Mouse (Mus musculus): Measurements from ENCODE around the gene Ccdc159.

Ccdc159 gene

GRCm38 (mm10) chr9:21927208-21927753 is at the start of gene Ccdc159, which contains the start of gene Tmem205:
Gene Ccdc159 (plus strand): TSS chr9:21927471.
Gene Tmem205 (minus strand): TSS chr9:21927556.
- DNase-seq = peak; percentile 90

- no peak for DNase-seq
Measured at GRCm38 (mm10) chr9:21889229-21889628, 38.0 kb upstream of the Ccdc159 start.

- DNase-seq = peak; percentile 67
Measured at GRCm38 (mm10) chr9:21901223-21901820, 25.9 kb upstream of the Ccdc159 start.

GRCm38 (mm10) chr9:21904031-21904430 is 23.2 kb upstream of the Ccdc159 start:
- no peak for DNase-seq

- no peak for DNase-seq
Measured at GRCm38 (mm10) chr9:21908216-21908615, 19.1 kb upstream of the Ccdc159 start.

GRCm38 (mm10) chr9:21909474-21910223 is 17.6 kb upstream of the Ccdc159 start:
- no peak for DNase-seq

- DNase-seq = no peak
Measured at GRCm38 (mm10) chr9:21916851-21917492, 10.3 kb upstream of the Ccdc159 start.

GRCm38 (mm10) chr9:21917493-21918034 is 9.7 kb upstream of the Ccdc159 start:
- no peak for DNase-seq

- peak; percentile 86 for DNase-seq
Measured at GRCm38 (mm10) chr9:21918035-21918592, 9.2 kb upstream of the Ccdc159 start, which contains the start of gene Rab3d. Gene Rab3d (minus strand): TSS chr9:21918192.

GRCm38 (mm10) chr9:21918692-21919384 is 8.4 kb upstream of the Ccdc159 start:
- DNase-seq = no peak

- no peak for DNase-seq
Measured at GRCm38 (mm10) chr9:21923036-21923435, 4.2 kb upstream of the Ccdc159 start.

GRCm38 (mm10) chr9:21923490-21924098 is 3.7 kb upstream of the Ccdc159 start:
- no peak for DNase-seq

- peak; percentile 55 for DNase-seq
Measured at GRCm38 (mm10) chr9:21924099-21924493, 3.2 kb upstream of the Ccdc159 start.

- DNase-seq = no peak
Measured at GRCm38 (mm10) chr9:21925034-21925433, 2.2 kb upstream of the Ccdc159 start.

- no peak for DNase-seq
Measured at GRCm38 (mm10) chr9:21925506-21925905, 1.8 kb upstream of the Ccdc159 start.

GRCm38 (mm10) chr9:21926155-21926554 is 1.1 kb upstream of the Ccdc159 start:
- DNase-seq = no peak

GRCm38 (mm10) chr9:21926784-21927183 is 487 bp upstream of the Ccdc159 start:
- DNase-seq = no peak

- DNase-seq = no peak
Measured at GRCm38 (mm10) chr9:21929208-21929607, 1.9 kb downstream of the Ccdc159 start.

GRCm38 (mm10) chr9:21932006-21932405 is 4.7 kb downstream of the Ccdc159 start:
- no peak for DNase-seq

- DNase-seq = no peak
Measured at GRCm38 (mm10) chr9:21932445-21933137, 5.3 kb downstream of the Ccdc159 start.

GRCm38 (mm10) chr9:21934021-21934420 is 6.8 kb downstream of the Ccdc159 start:
- DNase-seq = no peak
